Mouse (Mus musculus): ENCODE data around the gene Trpm6.

DNA sequence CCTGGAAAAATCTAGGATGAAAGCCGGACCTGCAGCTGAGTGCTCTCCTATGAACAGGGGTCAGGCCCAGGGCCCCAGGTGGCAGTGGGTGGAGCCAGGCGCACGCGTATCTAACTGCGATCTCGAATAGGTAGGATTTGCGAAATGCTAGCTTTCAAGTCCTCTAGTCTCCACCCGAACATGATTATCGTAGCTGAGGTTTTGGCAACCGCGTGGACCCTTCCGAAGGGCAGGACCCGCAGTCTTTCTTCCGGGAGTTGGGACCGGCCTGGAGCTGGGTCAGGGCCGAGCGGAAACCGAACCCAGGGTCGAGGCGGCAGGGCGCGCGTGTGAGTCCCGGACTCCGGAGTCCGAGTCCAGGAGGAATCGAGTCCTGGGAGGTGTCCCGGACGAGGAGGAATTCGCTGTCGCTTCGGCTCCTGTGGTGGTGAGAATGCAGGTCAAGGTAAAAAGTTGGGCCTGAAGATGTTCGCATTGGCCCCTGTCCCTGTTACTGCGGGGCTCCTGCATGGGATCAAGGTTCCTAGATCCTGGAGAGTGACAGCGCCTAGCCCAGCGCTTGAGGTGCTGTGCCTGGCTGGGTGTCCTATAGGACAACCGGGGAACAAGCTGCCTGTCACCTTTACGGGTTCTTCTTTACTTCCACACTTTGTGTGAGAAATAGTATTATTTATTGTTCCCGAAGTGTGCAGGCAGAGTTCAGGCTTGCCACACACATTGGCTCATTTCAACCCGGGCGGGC lies at the start of gene Trpm6:
- no peak for TF ChIP-seq CTCF (IDR thresholded peaks at IDR 0.05)
- TF ChIP-seq EP300 (IDR thresholded peaks at IDR 0.05; ENCODE audit: insufficient read depth, low read depth, low read length), result no peak

Measured in heart, adult 2 months (tissue).